Mouse (Mus musculus) inflammation-experienced regulatory T-cells, adult 6 months (primary cell): Measurements from ENCODE around the gene Bckdk. TPM values are rescaled to one million over a fixed set of nuclear protein-coding genes. Genes with fewer than 3 reads are reported as not detected.
"Not testable (repeated sequence)": the region's sequence is repeated elsewhere in the genome, so short reads cannot be mapped to it uniquely, and the experiment has no call there.

ENCODE experiments used
- ATAC-seq: one replicate; pipeline ENCODE4 v1.8.0; 2017
- polyA plus RNA-seq, 3 experiments: library from polyadenylated mRNA; unstranded; fragments of 100-300 nt; shearing (Covaris generic); gene quantifications; one replicate each; pipeline ENCODE4 v1.2.1; 2017

The Bckdk gene
- polyA plus RNA-seq, result 10 to 100 TPM; 64.4 to 75.5 (median 66.0) TPM

- ATAC-seq, result peak; percentile 97
Observed at GRCm38 (mm10) chr7:127903971-127904796, at the start of gene Bckdk. Gene Bckdk (plus strand): TSS chr7:127904082.

DNA sequence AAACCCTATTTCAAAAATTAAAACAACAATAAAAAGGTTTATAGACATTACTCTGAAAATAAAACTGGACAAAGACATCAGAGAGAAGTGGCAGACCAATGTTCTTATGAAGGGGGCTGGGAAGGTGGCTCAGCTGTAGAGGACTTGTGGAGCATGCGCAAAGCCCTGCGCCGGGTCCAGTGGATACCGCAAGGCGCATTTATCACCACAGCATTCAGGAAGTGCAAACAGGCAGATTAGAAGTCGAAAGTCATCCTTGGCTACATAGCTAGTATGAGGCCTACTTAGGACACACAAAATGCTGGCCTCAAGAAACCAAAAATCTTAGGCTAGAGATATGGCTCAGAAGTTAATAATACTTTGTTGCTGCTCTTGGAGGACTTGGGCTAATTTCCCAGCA, 45.6 kb upstream of the Bckdk start:
- ATAC-seq, result no peak

- no peak for ATAC-seq
Observed at GRCm38 (mm10) chr7:127866434-127866833, 37.4 kb upstream of the Bckdk start.

GRCm38 (mm10) chr7:127867641-127868040, 36.2 kb upstream of the Bckdk start:
- ATAC-seq, result no peak

DNA sequence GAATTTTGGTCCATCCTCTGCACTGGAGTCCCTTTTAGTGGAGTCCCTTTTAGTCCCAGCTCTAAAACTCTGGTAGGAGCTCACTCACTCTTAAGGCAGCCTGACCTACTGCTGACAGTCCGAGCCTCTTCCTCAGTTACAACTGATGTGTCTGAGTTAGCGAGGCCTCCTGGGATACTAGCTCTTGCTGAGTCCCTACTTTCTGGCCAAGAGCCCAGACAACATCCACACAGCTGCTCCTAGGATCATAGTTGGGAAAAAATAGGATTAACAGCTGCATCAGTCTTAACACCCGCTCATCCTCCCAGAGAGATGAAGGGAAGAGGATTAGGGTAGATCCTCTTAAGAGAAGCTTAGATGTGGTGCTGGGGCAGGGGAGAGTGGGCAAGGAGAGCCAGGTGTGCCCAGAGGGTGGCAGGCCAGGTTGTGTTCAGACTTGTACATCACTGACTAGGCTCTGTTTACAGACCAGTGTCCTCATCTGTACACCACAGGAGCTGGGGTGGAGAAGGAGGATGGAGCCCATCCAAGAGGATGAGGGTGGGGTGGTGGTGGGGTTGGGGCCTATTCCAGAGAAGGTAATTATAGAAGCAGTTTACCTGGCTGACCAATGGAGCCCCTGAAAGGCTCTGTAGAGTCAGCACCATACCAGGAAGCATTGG, 34.6 kb upstream of the Bckdk start:
- no peak for ATAC-seq

- no peak for ATAC-seq
Observed at GRCm38 (mm10) chr7:127870136-127870821, 33.6 kb upstream of the Bckdk start.

DNA sequence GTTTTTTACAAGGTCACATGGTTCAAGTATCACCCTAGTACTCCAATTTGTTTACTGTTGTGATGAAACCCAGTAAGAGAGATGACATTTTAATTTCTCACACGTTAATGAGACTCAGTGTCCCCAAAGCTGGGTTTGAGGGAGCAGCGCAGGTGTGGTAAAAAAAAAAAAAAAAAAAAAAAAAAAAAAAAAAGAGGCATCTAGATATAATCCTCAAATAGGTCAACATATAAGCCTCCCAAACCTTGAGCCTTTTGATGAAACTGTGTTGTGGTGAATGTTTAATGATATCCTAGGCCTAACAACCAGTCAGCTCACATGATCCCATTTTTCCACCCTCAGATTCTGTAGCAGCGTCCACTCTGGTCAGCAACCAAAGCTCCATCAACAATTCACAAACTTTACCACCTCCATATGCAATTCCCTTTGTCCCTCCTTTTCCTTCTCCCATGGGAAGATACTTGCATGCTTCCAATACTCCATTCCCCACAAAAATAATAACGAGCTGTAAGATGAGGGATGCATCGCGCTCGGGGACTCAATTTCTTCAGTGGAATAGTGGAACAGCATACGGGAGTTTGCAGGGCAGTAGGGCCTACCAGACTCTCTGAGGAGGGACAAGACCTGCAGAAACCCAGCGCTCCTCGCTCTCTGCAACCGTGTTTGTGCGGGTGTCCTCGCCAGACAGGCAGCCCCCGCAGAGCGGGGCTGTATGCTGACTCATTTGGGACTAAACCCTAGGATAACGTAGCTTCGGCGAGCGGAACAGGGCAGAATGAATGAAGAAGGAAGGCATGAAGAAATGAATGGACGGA, 28.9 kb upstream of the Bckdk start:
- ATAC-seq, result peak; percentile 26

DNA sequence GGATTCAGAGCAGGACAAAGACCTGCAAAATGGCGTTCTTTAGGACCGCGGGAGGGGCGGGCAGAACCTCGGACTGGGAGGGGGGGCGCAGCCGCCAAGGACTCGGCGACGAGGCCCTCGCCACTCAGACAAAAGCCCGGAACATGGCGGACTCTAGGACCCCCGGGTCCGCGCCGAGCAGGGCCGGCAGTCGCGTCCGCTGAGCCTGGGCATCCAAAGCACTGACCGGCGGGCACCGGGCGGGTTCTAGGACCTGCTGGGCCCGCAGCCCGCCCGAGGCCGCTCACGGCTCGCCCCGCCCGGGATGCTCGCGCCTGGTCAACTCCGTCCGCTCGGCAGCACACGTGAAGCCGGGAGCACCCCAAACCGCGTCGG, 28.3 kb upstream of the Bckdk start:
- ATAC-seq, result peak; percentile 67

DNA sequence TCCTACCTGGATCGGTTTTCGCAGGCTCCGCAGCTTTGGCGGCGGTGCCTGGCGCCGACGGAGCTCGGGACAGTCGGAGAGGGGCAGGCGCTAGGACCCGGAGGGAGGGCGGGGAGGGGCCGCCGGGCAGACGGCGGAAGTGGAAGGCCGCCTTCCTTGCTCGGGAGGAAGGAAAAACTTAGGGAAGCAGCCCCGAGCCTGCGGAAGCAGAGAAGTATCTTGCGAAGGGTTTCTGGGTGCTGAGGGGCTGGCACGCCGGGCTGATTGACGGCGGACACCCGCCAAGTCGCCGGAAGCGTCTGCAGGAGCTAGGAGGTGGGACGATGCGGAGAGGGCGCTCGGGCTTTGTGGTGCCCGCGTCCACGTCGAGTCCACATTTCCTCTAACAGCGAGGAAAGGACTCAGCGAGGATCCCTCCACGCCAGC, 27.8 kb upstream of the Bckdk start, which contains the start of gene Zfp646:
Zfp646 (plus strand) TSS at position 181 of the 426 bp plus-strand sequence.
- ATAC-seq, result peak; percentile 44

DNA sequence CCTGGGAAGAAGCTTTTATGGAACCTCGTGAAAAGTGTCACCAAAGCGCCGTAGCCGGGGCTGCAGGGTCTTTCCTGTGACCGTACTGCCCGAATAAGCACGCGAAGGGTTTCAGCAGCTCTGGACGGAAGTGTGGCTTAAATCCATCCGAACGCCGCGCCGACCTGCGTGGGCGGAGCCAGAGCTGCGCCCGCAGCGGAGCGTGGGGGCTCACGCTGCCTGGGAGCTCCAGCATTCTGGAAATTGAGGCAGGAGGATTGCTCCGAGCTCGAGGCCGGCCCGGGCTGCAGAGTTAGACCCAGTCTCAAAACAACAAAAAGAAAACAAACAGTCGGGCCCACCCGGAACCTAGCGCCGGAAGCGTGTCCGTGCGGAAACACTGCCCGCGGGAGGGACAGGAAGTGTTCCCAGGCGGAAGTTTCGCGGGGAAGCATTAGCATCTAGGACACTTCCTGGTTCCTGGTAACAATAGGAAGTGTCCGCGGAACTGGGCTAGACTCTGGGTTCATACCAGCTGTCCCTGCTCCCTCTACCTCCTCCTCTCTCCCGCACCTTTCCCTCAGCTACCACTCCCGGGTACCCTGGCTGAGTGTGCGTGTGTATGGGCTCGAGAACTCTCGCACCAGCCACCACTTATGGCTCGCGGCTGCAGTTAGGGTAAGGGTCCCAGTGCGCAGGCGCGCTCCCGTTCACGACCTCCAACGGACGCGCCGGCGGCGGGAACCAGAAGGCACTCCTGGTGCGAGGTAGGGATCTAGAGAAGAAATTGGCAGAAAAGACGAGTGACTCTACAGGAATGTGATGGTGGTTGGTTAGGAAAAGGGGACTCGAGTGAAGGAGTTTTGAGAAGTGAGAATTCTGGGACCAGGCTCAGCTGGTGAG, 27.2 kb upstream of the Bckdk start, which contains the start of gene Zfp668:
Zfp668 (minus strand) TSS at position 362 of the 882 bp plus-strand sequence.
- peak; percentile 36 for ATAC-seq

GRCm38 (mm10) chr7:127879301-127879700, 24.6 kb upstream of the Bckdk start:
- no peak for ATAC-seq

DNA sequence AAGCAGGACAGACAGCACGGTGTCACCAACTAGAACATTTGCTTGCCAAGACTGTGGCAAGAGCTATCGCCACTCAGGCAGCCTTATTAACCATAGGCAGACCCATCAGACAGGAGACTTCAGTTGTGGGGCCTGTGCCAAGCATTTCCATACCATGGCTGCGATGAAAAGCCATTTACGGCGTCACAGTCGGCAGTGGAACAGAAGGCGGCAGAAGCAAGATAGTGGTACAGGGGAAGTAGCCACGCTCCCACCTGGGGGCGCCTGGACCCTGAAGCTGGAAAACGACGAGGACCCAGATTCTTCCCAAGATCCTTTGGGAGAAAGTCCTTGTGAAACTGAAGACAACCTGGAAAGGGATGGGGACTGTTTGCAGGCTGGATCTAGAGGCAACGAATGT, 23.5 kb upstream of the Bckdk start:
- no peak for ATAC-seq

DNA sequence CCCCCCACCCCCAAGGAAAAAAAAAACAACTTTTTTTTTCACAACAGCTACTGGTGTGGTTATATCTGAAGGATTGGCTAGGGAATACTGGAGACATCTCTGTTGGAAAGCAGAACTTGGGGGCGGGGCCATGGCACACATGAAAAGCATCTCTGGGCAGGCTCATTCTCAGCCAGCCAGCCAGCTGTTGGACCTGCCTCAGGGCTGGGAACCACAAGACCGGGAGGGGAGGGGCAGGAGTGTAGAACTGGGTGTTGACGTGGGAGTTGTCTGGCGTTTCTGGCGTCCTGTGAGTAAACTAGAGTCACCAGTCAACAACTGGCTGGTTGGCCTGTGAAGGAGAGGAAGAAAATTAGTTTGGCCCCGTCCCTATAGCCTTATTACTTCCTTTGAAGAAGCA, 17.9 kb upstream of the Bckdk start:
- no peak for ATAC-seq

- no peak for ATAC-seq
Observed at GRCm38 (mm10) chr7:127886551-127886950, 17.3 kb upstream of the Bckdk start.

DNA sequence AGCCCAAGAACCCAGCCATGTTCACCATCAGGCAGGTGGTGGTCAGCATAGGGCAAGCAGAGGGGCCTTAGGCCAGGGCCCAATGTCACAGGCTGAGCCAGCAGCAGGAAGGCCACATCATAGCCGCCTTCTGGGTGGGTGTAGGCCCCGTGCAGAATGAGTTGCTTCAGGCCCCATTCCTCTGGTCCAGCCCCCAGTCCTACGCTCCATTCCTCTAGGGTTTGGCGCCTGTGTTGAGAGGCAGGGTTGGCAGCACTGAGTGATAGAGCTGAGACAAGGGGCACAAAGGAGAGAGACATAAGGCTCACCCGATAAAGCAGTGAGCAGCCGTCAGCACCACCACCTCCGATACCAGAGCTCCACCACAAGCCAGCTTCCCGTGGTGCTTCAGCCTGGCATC, 16.7 kb upstream of the Bckdk start:
- no peak for ATAC-seq

GRCm38 (mm10) chr7:127887781-127888180, 16.1 kb upstream of the Bckdk start:
- ATAC-seq, result no peak

DNA sequence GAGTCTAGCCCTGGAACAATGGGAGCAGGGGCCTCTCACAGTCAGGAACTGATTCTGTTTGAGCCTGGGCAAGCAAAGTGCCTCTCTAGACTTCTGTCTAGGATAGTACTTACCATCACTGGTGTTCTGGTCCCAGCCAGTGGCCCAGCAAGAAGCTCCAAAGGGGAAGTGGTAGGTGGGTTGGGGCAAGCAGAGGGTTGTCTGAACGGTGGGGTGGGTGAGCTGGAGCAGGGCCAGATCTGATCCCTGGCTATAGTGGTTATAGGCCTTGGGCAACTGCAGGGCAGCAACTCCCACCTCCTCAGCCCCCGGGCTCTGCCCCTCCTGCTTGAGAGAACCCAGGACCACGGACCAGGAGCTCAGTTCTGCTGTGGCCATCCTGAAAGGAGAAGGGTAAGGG, 15.1 kb upstream of the Bckdk start:
- no peak for ATAC-seq

DNA sequence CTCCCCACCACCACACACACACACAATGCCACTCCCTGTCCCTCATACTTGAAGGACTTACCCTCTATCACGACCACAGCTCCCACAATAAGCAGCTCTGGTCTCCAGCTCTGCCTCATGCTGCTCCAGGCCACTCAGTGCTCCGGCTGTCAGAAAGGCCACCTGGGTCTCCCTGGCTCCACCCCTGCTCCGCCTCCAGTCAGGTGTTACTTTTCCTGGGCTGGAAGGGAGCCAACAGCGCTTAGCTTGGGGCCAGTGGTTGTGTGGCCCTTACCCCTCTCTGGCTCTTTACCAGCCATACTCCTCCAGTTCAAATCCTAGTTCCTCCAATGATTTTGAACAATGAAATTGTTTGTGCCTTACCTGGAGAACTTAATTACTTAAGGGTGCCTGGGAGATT, 13.1 kb upstream of the Bckdk start, which contains the start of gene Prss53:
Prss53 (minus strand) TSS at position 173 of the 400 bp plus-strand sequence.
- ATAC-seq, result no peak

GRCm38 (mm10) chr7:127894480-127894879, 9.4 kb upstream of the Bckdk start:
- ATAC-seq, result no peak

DNA sequence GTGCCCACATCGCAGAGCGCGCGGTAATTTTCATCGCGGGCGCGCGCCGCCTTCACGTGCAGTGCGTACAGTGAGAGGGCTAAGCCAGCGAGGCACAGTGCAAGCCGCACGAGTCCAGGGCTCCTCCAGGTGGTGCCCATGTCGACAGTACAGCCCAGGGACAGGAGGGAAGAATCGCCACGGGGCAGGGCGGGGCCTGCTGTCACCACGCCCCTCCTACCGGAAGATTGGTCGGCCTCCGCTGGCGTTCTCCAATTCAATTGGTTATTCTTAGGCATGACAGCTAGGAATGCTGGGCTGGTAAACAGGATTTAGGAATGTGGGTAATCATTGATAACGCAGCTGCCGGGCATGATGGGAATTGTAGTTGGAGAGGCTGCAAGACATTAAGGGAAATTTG, 8.4 kb upstream of the Bckdk start, which contains the start of the genes Gm21974 and Vkorc1:
Gm21974 (minus strand) TSS at position 13 of the 400 bp plus-strand sequence.
Vkorc1 (minus strand) TSS at position 176 of the 400 bp plus-strand sequence.
- ATAC-seq, result peak; percentile 88

GRCm38 (mm10) chr7:127895891-127896290, 8.0 kb upstream of the Bckdk start:
- ATAC-seq, result not testable (repeated sequence)
